Mouse (Mus musculus) left cerebral cortex, postnatal 36 days (tissue): ENCODE measurements around the gene Sntb2. TPM values are rescaled to one million over a fixed set of nuclear protein-coding genes. Genes with fewer than 3 reads are reported as not detected.
A peak's percentile ranks its signal among the peaks of the same experiment; 100 is the strongest.
"Not testable (repeated sequence)": the region's sequence is repeated elsewhere in the genome, so short reads cannot be mapped to it uniquely, and the experiment has no call there.

ENCODE experiments used
- DNase-seq, 2 experiments: peaks; one replicate each; pipeline ENCODE4 v3.0.0; 2021 to 2022; ENCODE audit warnings: low spot score in 2 of 2, mixed read lengths in 1 of 2
- intact Hi-C: fragments of 180-260 bp; cut with DNase I; formaldehyde crosslinking; loops from one replicate; pipeline ENCODE4 v1.15.1; 2025
- total RNA-seq, 2 experiments: library from RNA; stranded (reverse); gene quantifications; 2 replicates each; pipeline ENCODE4 v1.2.3; 2021

Sntb2 gene
- total RNA-seq, 2 experiments from 2014 or later: 13.7 to 17.0 TPM

DNA sequence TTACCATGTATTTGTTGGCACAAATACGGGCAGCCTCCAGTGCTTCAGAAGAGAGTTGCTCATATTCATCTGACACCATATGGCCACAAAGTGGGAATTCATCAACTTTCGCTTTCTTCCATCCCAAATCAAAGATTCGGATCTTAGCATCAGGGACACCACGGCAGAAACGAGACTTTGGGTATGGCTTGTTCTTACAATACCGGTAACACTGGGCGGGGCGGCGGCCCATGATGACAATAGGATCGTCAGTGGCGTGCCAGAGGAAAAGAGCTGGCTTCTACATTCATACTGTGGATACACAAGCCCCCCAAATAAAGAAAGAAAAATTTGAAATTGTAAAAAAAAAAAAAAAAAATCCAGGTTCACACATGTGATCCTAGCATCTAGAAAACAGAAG is 7.4 kb upstream of the Sntb2 start:
- intact Hi-C loops, DNase-seq: not testable (repeated sequence)

DNA sequence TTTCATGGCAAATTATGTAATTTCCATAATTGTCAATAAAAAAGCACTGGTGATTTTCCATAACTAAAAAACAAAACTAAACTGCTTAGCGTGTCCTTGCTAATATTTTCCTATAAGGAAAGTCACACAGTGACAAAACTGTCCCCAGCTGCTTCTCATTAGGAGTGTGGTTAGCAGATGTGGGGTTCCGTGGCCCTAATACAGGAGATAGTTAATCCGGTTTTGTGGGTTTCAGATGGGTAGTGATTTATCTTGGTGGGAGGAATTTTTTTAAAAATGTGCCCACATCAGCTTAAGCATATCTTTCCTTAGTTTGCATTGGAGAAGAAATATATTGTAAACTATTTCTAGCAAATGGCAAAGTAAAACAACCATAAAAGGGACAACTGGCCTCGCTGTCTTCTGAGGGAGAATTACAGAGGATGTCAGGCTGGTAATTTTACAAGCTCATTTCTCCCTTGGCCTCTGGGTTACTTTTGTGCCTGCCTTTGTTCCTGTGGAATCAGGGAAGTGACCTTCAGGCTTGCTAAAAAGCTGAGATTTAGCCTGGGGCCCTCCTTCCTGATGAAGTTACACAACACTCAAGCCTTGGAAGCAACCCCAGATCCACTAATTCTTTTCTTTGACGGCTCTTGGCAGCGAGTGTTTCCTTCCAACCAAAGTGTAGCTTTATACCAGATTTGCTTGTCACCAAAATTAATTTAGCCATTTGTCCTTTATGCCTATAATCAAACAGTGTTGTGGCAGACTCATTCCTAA is 6.2 kb upstream of the Sntb2 start:
- no peak for DNase-seq
- intact Hi-C loops: no loop called here

GRCm38 (mm10) chr8:106929921-106930320 is 5.6 kb upstream of the Sntb2 start:
- intact Hi-C loops: no loop called here
- no peak for DNase-seq

DNA sequence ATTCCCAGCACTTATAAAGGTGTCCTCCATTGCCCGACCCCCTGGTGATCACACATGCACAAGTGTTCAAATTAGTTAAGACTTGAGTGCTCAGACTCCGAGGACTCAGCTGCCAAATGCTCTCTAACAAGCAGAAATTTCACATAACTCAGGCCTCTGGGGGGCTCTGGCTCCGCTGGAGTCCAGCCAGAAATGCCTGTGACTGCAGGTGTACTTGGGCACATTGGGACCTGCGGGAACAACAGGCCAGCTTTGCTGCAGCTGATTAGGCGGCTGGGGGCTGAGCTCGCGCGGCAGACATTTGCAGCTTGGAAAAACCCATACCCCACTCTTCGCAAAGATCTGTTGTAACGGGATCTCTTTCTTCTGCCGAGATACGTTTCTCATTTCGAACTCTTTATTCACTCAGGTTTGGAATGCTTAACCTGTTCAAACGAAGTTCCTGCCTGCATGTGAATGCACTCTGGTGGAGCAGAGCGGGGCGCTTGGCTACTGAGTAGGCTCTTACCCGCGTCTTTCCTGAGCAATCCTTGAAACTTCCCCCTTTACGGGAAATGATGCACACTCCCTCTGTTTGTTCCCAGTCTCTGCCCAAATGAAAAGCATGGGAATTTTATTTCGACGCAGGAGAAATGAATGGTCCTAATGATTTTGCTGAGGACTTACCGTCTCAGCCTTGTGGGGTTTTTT is 3.0 kb upstream of the Sntb2 start:
- no peak for DNase-seq

GRCm38 (mm10) chr8:106933506-106934143 is 1.9 kb upstream of the Sntb2 start:
- DNase-seq: no peak
- intact Hi-C loops: no loop called here

More for the DNA sequence above, 3.0 kb upstream of the Sntb2 start:
- intact Hi-C loops: no loop called here

GRCm38 (mm10) chr8:106934226-106934977 is 1.1 kb upstream of the Sntb2 start:
- intact Hi-C loops: no loop called here
- DNase-seq: no peak

- intact Hi-C loops: loop anchor here (5.0 kb wide), 1 partner anchor 66 kb away; no protein-coding TSS in a partner anchor
- DNase-seq: peak; percentile 49 to 66
These were observed 438 bp downstream of the Sntb2 start for GRCm38 (mm10) chr8:106935899-106936477.

DNA sequence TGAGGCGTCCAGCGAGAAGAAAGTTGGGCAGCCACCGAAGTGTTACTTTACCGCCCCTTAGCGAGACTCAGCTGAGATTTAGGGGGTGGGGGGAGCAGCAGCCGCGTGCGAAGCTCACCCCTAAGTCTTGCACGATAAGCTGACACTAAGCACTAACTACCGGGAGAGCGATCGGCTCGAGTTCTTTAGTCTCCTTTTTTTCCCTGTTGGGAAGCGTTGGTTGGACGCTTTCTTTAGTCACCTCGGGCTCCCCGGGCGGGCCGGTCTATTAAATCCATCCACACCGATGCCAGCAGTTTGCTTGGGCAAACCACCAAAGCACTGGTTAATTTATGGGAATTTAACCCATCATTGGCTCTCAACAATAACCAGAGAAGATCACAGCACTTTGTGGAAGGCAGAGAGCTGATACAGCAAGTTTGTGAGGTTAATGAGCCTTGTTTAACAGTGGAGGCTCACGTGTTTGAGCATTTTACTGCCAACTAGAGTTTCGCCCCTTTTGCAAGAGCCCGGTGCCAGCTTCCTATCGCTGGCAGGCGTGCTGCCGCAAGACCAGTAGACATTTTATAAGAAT is 1.0 kb downstream of the Sntb2 start:
- intact Hi-C loops: loop anchor here (5.0 kb wide), 1 partner anchor 66 kb away; no protein-coding TSS in a partner anchor

GRCm38 (mm10) chr8:106937081-106937800 is 1.7 kb downstream of the Sntb2 start:
- intact Hi-C loops: loop anchor here (5.0 kb wide), 1 partner anchor 65 kb away; no protein-coding TSS in a partner anchor
- DNase-seq: no peak

More for the DNA sequence above, 1.0 kb downstream of the Sntb2 start:
- DNase-seq: peak; percentile 37 to 42

DNA sequence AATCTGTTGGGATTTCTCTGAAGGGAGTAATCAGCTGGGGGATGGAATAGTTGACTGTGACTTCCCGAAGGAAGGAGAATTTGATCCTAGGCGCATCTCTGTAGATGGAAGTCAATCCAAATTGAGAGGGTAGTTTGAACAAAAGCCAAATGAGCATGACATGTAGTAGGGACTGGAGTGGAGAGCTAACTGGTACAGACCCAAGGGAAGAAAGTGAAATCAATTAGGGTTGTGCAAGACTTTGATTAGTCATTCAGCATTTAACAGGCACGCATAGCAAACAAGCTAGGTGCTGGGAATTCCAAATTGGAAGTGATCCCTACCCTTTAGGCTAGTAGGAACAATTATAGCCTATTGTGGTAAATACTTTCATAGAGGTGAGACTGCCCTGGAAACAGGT is 6.3 kb downstream of the Sntb2 start:
- no peak for DNase-seq
- intact Hi-C loops: no loop called here

GRCm38 (mm10) chr8:106943874-106944418 is 8.4 kb downstream of the Sntb2 start:
- no peak for DNase-seq
- intact Hi-C loops: no loop called here

- intact Hi-C loops: no loop called here
- no peak for DNase-seq
These were observed 9.2 kb downstream of the Sntb2 start for GRCm38 (mm10) chr8:106944756-106945155.

DNA sequence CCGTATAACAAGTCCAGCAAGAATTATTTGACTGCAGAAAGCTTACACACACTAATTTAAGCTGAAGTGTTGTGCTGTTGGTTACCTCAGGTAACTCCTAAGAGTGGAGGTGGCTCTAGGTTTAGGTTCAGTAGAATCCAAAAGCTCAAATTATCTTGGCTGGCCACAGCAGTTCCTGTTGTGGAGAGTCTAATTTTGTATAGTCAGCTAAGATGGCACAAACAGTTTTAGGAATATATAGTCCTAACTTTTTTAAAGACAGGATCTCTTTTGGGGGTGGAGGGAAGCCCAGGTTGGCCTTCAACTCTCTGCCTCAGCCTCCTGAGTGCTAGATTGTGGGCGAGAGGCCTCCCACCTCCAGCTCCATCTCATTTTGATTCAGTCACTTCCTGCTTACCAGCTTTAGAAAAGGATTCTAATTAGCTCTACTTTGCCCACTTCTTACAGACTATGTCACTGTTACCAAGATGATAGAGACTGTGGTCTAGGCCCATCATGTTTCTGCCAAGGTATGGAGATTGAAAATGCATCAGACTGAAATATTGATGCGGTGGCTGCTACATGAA is 13.2 kb downstream of the Sntb2 start:
- intact Hi-C loops: no loop called here
- DNase-seq: peak; percentile 25 to 34

- no peak for DNase-seq
- intact Hi-C loops: no loop called here
These were observed 16.2 kb downstream of the Sntb2 start for GRCm38 (mm10) chr8:106951707-106952106.

DNA sequence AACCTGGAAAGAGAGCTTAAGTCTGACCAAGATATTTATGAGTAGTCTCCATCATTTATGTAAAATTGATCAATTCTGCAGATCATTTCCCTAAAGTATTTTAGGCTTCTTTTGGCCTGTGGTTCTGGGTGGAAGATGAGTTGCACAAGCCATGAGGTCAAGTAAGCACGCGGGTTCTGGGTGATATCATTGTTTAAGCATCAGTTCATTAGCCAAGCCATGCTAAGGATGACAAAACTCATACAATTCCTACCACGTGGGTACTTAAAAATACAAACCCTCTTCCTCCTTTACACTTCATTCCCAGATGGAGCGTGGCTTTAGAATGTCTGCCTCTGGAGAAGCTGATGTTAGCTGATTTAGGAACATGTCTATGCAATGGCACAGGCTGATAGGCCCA is 18.0 kb downstream of the Sntb2 start:
- DNase-seq: no peak
- intact Hi-C loops: no loop called here

DNA sequence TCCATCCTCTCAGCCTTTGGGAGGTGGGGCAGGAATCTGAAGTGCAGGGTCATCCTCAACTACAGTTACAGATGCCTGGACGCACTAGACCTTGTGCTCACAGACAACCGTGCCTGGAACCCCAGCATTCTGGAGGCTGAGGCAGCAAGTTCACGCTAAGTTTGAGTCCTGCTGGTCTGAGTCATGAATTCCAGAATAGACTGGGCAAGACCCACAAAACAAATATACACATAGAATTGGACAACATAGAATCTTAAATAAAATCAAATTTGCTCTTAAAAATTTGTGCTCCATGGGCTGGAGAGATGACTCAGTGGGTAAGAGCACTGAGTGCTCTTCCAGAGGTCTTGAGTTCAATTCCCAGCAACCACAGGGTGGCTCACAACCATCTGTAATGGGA is 21.5 kb downstream of the Sntb2 start:
- DNase-seq: no peak
- intact Hi-C loops: no loop called here

GRCm38 (mm10) chr8:106958212-106958611 is 22.7 kb downstream of the Sntb2 start:
- DNase-seq: no peak
- intact Hi-C loops: no loop called here

DNA sequence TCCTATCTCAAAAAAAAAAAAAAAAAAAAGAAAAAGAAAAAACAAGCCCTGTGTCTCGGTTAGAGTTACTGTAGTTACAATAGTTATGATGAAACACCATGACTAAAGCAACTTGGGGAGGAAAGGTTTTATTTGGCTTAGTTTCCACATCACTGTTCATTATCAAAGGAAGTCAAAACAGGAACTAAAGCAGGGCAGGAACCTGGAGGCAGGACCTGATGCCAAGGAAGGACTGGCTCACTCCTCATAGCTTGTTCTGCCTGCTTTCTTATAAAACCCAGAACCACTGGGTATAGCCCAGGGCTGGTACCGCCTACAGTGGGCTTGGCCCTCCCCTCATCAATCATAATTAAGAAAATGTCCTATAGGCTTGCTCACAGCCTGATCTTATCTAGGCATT is 24.1 kb downstream of the Sntb2 start:
- intact Hi-C loops: no loop called here
- DNase-seq: no peak
